Mouse (Mus musculus): Measurements from ENCODE around the gene Fam71f2.
A peak's percentile ranks its signal among the peaks of the same experiment; 100 is the strongest.

Gene Fam71f2

GRCm38 (mm10) chr6:29278513-29279267 lies 703 bp upstream of the Fam71f2 start:
- DNase-seq (ENCODE audit: low spot score): peak; percentile 66

GRCm38 (mm10) chr6:29280671-29281070 lies 1.3 kb downstream of the Fam71f2 start:
- no peak for DNase-seq (ENCODE audit: low spot score)

DNA sequence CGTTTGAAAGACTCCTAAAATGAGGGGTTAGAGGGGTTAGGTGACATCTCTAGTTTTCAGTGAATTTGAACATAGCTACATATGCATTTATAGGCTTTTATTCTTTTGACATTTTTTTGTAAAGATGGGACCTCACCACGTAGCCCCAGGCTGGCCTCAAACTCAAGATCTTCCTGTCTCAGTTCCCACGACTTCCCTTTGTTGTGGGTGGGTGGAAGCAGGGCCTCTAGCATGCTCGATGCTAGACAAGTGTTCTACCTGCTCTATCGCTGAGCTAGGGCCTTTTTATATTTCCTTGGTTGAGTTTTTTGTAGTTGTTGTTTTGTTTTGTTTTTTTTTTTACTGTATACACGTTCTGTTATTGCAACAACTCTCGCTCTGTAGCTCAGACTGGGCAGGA lies 7.5 kb downstream of the Fam71f2 start:
- no peak for DNase-seq (ENCODE audit: low spot score)

DNA sequence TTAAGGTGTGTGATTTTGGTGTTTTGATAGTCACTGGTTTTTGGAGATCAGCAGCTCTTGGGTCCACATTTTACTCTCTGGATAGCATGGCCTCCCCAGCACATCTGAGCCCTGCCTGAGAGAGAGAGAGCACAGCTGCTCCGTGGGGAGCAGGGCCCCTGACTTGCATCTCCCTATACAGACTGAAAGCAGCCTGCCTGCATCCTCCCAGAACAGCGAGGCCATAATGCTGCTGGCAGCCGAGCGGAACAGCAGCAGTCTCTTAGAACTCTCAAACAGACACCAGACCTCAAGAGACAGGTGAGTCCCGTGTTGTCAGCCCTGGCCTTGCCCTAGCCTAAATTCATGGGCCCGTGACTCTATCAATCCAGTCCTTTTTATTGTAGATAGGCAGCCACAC lies 8.1 kb downstream of the Fam71f2 start:
- no peak for DNase-seq (ENCODE audit: low spot score)

DNA sequence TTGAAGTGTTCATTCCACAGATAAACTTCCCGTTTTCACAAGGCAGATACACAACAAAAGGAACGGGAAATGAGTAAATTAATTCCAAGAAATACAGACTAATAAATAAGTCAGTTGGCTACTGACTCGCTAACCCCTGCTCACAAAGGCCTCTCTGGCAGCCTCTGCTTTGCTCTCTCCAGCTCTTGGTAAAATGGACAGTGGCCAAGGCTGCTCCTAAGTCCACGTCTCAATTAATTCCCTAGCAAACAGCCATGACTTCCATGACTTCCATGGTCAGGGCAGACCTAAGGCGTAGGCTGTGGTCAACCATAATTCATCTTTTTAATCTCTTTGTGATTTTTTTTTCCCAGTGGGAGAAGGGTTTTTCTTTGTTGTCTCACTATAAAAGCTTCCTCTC lies 8.6 kb downstream of the Fam71f2 start:
- DNase-seq (ENCODE audit: low spot score): no peak

DNA sequence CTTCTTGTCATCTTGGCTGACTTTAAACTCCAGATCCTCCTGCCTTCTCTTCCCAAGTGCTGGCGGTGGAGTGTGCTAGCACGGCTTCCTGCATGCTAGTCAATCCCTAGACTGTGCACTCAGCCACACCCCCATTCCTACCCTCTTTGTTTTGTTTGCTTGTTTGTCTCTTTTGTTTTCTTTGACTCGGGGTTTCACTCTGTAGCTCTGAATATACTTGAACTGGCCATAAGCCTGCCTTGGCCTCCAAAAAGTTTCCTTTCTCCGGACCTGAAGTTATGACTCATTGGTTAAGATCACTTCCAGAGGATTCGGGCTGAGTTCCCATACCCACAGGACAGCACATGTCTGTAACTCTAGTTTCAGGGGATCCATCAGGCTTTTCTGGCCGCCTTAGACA lies 9.3 kb downstream of the Fam71f2 start:
- no peak for DNase-seq (ENCODE audit: low spot score)

GRCm38 (mm10) chr6:29299112-29299511 lies 19.7 kb downstream of the Fam71f2 start:
- DNase-seq (ENCODE audit: low spot score): no peak

DNA sequence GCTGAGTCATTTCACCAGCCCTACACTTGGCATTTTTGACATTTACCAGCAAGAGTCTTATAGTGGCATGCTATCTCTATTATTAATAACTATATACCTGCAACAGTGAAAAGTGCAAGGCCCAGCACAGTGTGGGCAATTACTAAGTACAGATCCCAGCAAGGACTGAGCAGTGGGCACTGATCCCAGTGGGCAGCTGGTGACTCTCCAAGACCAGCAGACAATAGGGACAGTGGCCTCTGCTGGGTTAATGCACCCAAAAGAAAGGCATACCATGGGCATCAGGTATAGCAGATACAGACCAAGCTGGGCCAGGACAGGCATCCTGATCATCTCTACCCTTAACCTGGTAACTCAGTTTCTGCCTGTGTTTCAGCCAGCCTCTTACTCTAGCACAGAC lies 23.9 kb downstream of the Fam71f2 start:
- DNase-seq (ENCODE audit: low spot score): no peak

- DNase-seq (ENCODE audit: low spot score): no peak
Observed at GRCm38 (mm10) chr6:29303726-29304125, 24.3 kb downstream of the Fam71f2 start.

GRCm38 (mm10) chr6:29305462-29305861 lies 26.1 kb downstream of the Fam71f2 start:
- DNase-seq (ENCODE audit: low spot score): no peak

- DNase-seq (ENCODE audit: low spot score): no peak
Observed at GRCm38 (mm10) chr6:29308846-29309605, 29.6 kb downstream of the Fam71f2 start.

GRCm38 (mm10) chr6:29313690-29314202 lies 34.4 kb downstream of the Fam71f2 start:
- no peak for DNase-seq (ENCODE audit: low spot score)

- no peak for DNase-seq (ENCODE audit: low spot score)
Observed at GRCm38 (mm10) chr6:29317286-29317685, 37.9 kb downstream of the Fam71f2 start.

GRCm38 (mm10) chr6:29317941-29318340 lies 38.5 kb downstream of the Fam71f2 start:
- DNase-seq (ENCODE audit: low spot score): no peak

GRCm38 (mm10) chr6:29318879-29319278 lies 39.5 kb downstream of the Fam71f2 start, which contains the start of gene Fam71f1:
Gene Fam71f1 (plus strand): TSS chr6:29319140.
- DNase-seq (ENCODE audit: low spot score): no peak

DNA sequence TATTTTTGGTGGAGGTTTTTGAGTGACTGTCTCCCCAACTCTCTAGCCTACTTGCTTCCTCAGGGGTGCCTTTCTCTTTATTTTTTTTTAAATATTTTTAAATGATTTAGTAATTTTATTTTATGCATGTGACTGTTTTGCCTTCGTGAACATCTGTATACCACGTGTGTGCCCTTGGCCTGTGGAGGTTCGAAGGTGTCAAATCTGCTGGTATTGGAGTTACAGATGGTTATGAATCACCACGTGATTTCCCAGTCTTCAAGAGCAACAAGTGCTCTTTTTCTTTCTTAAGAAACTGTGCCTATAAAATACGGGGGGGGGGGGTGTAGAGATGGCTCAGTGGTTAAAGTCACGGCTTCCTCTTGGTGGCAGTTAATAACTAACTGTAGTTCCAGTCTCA lies 42.2 kb downstream of the Fam71f2 start:
- no peak for DNase-seq (ENCODE audit: low spot score)

GRCm38 (mm10) chr6:29322147-29322546 lies 42.8 kb downstream of the Fam71f2 start:
- no peak for DNase-seq (ENCODE audit: low spot score)

DNA sequence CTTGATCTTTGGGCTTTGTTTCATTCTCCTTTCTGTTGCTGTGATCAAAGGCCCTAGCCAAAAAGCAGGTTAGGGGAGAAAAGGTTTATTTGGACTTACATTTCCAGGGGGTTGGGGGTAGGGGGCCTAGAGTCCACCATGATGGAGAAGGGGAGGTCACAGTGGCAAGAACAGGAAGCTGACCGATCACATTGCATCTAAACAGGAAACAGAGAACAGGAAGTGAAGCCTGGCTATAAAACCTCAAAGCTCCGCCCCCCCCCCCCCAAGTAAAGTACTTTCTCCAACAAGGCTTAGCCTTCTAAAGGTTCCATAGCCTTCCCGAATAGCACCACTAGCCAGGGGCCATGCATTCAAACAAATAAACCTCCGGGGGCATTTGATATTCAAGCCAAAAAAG lies 43.3 kb downstream of the Fam71f2 start:
- DNase-seq (ENCODE audit: low spot score): no peak

- DNase-seq (ENCODE audit: low spot score): no peak
Observed at GRCm38 (mm10) chr6:29326961-29327360, 47.6 kb downstream of the Fam71f2 start.

GRCm38 (mm10) chr6:29329514-29329913 lies 50.1 kb downstream of the Fam71f2 start:
- no peak for DNase-seq (ENCODE audit: low spot score)
